Mouse (Mus musculus) c-Kit-positive CD71-positive TER-119-negative erythroid progenitor cells, embryonic 14.5 days (primary cell): ENCODE results near the gene Gm14459.
"Not testable (repeated sequence)": the region's sequence is repeated elsewhere in the genome, so short reads cannot be mapped to it uniquely, and the experiment has no call there.

Experiments
- DNase-seq: peaks from one replicate; pipeline ENCODE4 v3.0.0-alpha.2; 2013; ENCODE audit warnings: low read depth

The Gm14459 gene

GRCm38 (mm10) chrX:8524854-8525253, at the start of gene Gm14459:
TSS of gene Gm14459 (minus strand) at chrX:8524954.
- DNase-seq = no peak

- not testable (repeated sequence) for DNase-seq
These were observed 23.4 kb upstream of the Gm14459 start, which contains the start of gene Ssxb6 for GRCm38 (mm10) chrX:8548155-8548554. TSS of gene Ssxb6 (minus strand) at chrX:8548255.
